Mouse (Mus musculus) kidney, postnatal 25 days (tissue): ENCODE data around the gene Tas2r109.
"Not testable (repeated sequence)": the region's sequence is repeated elsewhere in the genome, so short reads cannot be mapped to it uniquely, and the experiment has no call there.

ENCODE experiments used
- DNase-seq, 2 experiments: peaks; one replicate each; pipeline ENCODE4 v3.0.0; 2021; ENCODE audit warnings: mixed read lengths in 2 of 2

The Tas2r109 gene

GRCm38 (mm10) chr6:132980865-132981264 is at the start of gene Tas2r109:
TSS of gene Tas2r109 (minus strand) at chr6:132980965.
- no peak for DNase-seq

DNA sequence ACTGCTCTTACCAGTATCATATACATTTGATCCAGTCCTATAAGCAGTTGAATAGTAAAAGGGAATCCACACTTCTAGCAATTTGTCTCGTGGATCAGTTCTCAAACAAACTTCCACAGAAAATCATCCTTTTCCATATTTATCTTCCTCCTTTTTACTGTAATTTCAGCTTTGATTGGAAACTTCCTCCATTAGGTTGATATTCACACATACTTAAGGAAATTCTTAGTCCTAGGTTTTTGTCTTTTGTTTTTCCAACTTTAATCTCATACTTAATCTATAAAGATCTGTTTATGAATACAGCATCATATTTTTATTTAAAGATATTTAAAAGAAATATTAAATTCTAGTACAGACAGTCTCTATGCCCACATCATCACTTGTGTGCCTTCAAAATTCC is 22.9 kb downstream of the Tas2r109 start, which contains the start of gene Tas2r131:
TSS of gene Tas2r131 (minus strand) at position 101 of the 400 bp plus-strand sequence.
- no peak for DNase-seq

DNA sequence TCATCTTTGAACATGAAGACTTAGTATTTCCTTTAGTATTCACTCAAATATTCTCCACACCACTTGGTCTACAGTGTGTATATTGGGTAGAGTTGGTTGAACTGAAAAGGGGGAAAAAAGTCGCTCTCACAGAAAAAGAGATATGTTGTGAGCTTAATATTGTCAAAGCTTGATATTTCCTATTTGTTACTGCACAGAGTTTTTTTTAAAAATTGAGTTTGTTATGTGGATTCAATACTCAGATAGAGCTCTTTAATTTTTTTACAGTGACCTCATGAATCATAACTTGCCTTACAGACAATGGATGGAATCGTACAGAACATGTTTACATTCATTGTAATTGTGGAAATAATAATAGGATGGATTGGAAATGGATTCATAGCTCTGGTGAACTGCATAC is 30.0 kb downstream of the Tas2r109 start, which contains the start of gene Tas2r129:
TSS of gene Tas2r129 (plus strand) at position 301 of the 400 bp plus-strand sequence.
- DNase-seq: no peak

GRCm38 (mm10) chr6:132941376-132941775 is 39.4 kb downstream of the Tas2r109 start:
- not testable (repeated sequence) for DNase-seq
